Mouse (Mus musculus) ovary, postnatal 36 days (tissue): Measurements from ENCODE around the gene Olfr545.
A peak's percentile ranks its signal among the peaks of the same experiment; 100 is the strongest.
"Not testable (repeated sequence)": the region's sequence is repeated elsewhere in the genome, so short reads cannot be mapped to it uniquely, and the experiment has no call there.

ENCODE experiments used
- DNase-seq: peaks from one replicate; pipeline ENCODE4 v3.0.0; 2022; ENCODE audit warnings: low spot score, mixed read lengths

Olfr545 gene

GRCm38 (mm10) chr7:102499473-102499872 lies at the start of gene Olfr545:
Gene Olfr545 (minus strand): TSS chr7:102499573.
- DNase-seq, result no peak

GRCm38 (mm10) chr7:102541251-102541650 lies 41.9 kb upstream of the Olfr545 start:
- DNase-seq, result no peak

GRCm38 (mm10) chr7:102540596-102540995 lies 41.2 kb upstream of the Olfr545 start, which contains the start of gene Olfr548-ps1:
Gene Olfr548-ps1 (plus strand): TSS chr7:102540896.
- DNase-seq, result no peak

GRCm38 (mm10) chr7:102534449-102534848 lies 35.1 kb upstream of the Olfr545 start, which contains the start of gene Olfr547:
Gene Olfr547 (plus strand): TSS chr7:102534749.
- DNase-seq, result no peak

- no peak for DNase-seq
These were observed 29.7 kb upstream of the Olfr545 start for GRCm38 (mm10) chr7:102529052-102529451.

GRCm38 (mm10) chr7:102517051-102517335 lies 17.6 kb upstream of the Olfr545 start:
- DNase-seq, result no peak

GRCm38 (mm10) chr7:102516261-102517050 lies 17.1 kb upstream of the Olfr545 start:
- no peak for DNase-seq

GRCm38 (mm10) chr7:102514144-102514543 lies 14.8 kb upstream of the Olfr545 start:
- no peak for DNase-seq

- DNase-seq, result peak; percentile 87
These were observed 13.6 kb upstream of the Olfr545 start for GRCm38 (mm10) chr7:102512814-102513435.

- DNase-seq, result no peak
These were observed 12.6 kb upstream of the Olfr545 start for GRCm38 (mm10) chr7:102511927-102512326.

- DNase-seq, result no peak
These were observed 10.4 kb upstream of the Olfr545 start for GRCm38 (mm10) chr7:102509726-102510125.

GRCm38 (mm10) chr7:102508666-102509065 lies 9.3 kb upstream of the Olfr545 start:
- DNase-seq, result no peak

- DNase-seq, result no peak
These were observed 8.7 kb upstream of the Olfr545 start for GRCm38 (mm10) chr7:102508066-102508465.

- peak; percentile 61 for DNase-seq
These were observed 7.5 kb upstream of the Olfr545 start for GRCm38 (mm10) chr7:102506848-102507247.

- no peak for DNase-seq
These were observed 2.6 kb upstream of the Olfr545 start for GRCm38 (mm10) chr7:102501986-102502385.

GRCm38 (mm10) chr7:102494416-102494815 lies 5.0 kb downstream of the Olfr545 start:
- not testable (repeated sequence) for DNase-seq

- DNase-seq, result no peak
These were observed 11.2 kb downstream of the Olfr545 start, which contains the start of gene Olfr544 for GRCm38 (mm10) chr7:102488161-102488560. Gene Olfr544 (minus strand): TSS chr7:102488313.

- DNase-seq, result no peak
These were observed 13.3 kb downstream of the Olfr545 start for GRCm38 (mm10) chr7:102486105-102486504.

GRCm38 (mm10) chr7:102484766-102485165 lies 14.6 kb downstream of the Olfr545 start:
- not testable (repeated sequence) for DNase-seq

GRCm38 (mm10) chr7:102483665-102484064 lies 15.7 kb downstream of the Olfr545 start:
- no peak for DNase-seq

- no peak for DNase-seq
These were observed 17.8 kb downstream of the Olfr545 start, which contains the start of gene Olfr543 for GRCm38 (mm10) chr7:102481579-102481978. Gene Olfr543 (minus strand): TSS chr7:102481679.

GRCm38 (mm10) chr7:102480821-102481220 lies 18.6 kb downstream of the Olfr545 start:
- DNase-seq, result peak; percentile 17

- peak; percentile 33 for DNase-seq
These were observed 19.9 kb downstream of the Olfr545 start for GRCm38 (mm10) chr7:102479368-102480078.
